Mouse (Mus musculus): ENCODE results near the gene Stoml3. TPM values are rescaled to one million over a fixed set of nuclear protein-coding genes. Genes with fewer than 3 reads are reported as not detected.

Stoml3 gene
- total and polyA plus RNA-seq, 2 experiments from 2014 or later, result not detected

DNA sequence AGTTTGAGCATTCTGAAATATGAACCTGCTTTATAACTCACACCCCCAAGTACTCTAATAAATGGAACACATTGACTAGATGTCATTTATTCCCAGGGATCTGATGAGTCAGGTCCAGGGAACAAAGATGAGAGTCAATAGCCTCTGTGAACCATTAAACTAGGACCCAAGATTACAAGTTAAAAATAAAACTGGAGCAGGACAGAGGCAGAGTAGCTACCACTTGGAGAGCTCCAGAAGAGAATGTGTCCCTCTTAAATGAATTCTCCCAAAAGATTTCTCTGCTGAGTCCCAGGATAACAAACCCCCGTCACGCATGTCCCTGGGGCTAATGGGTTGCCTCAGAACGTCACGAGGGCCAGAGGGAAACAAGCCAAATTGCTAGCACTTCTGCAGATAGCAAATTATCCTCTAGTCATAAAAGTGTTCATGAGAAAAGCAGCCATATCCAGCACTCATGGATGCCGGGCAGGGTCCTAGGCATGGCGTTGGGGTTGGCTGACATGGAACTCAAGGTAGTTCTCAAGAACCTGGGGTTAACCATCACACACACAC lies 10.0 kb downstream of the Stoml3 start:
- no peaks in the 10 kb centered on the region for H3K9me3 ChIP-seq (ENCODE audit: low read length)
- no peak overlapping the region for H3K27ac ChIP-seq
- ATAC-seq (no peak), DNase-seq (ENCODE audit: low spot score) (no peak)
- no peaks in the 10 kb centered on the region for H3K4me1 ChIP-seq (ENCODE audit: insufficient read depth, low read length)
- no peak for TF ChIP-seq CTCF (IDR thresholded peaks at IDR 0.05; ENCODE audit: low read depth)
- no peak overlapping the region for H3K4me3 ChIP-seq (ENCODE audit: low read length)
- WGBS, result 76% methylated on average over 6 of the region's 6 CpGs
- H3K27me3 ChIP-seq (ENCODE audit: insufficient read depth, low read length), result no peaks in the 10 kb centered on the region
- H3K36me3 ChIP-seq (ENCODE audit: insufficient read depth, low read length), result no peaks in the 10 kb centered on the region
- no peak overlapping the region for H3K9ac ChIP-seq (replicated peaks; ENCODE audit: low read length)
- no peak overlapping the region for H3K4me2 ChIP-seq (ENCODE audit: low read depth, low read length)

DNA sequence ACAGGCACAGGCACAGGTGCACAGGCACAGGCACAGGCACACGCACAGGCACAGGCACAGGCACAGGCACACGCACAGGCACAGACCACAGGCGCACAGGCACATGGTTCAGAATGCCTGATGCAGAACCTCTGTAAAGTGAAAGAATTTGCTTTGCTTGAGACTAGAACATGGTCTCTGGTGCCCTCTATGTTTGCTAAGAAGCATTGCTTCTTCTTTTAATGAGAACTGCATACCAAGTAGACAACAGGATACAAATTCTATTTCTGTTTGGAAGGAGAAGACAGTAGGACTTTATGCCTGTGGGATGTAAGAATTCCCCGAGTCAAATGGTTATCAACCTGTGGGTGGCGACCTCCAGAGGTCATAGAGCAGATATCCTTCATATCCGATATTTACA lies 14.0 kb downstream of the Stoml3 start:
- DNase-seq (ENCODE audit: low spot score) (peak; percentile 62), ATAC-seq (peak; percentile 74)
- WGBS, result 53% methylated on average over 6 of the region's 6 CpGs
- Histone ChIP-seq H3K4me1 (ENCODE audit: insufficient read depth, low read length) (no peaks in the 10 kb centered on the region), H3K9ac (replicated peaks; ENCODE audit: low read length) (no peak overlapping the region), H3K9me3 (ENCODE audit: low read length) (no peaks in the 10 kb centered on the region), H3K27me3 (ENCODE audit: insufficient read depth, low read length) (no peaks in the 10 kb centered on the region), H3K4me2 (ENCODE audit: low read depth, low read length) (no peak overlapping the region), H3K27ac (no peak overlapping the region), H3K4me3 (ENCODE audit: low read length) (no peak overlapping the region), H3K36me3 (ENCODE audit: insufficient read depth, low read length) (no peaks in the 10 kb centered on the region)
- peak; percentile 82 for TF ChIP-seq CTCF (IDR thresholded peaks at IDR 0.05; ENCODE audit: low read depth)

DNA sequence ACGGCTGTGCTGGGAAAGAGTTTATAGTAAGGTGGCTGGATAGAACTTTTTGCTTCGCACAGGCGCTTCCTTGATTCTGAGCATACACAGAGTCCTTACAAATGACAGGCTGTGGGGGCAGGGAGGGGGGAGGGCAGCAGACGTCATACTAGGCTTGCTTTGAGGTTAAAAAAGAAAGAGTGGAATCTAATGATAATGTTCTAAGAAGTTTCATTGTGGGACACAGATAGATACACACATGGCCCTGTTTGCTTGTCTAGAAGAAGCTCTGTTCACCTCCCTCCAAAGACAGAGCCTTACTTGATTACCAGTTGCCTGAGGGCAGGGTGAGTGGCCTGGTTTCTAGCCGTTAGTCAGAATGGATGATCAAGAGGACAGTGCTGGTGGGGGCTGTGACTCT lies 24.6 kb downstream of the Stoml3 start:
- no peak for DNase-seq (ENCODE audit: low spot score)
- Histone ChIP-seq H3K9me3 (ENCODE audit: low read length) (no peaks in the 10 kb centered on the region), H3K4me1 (ENCODE audit: insufficient read depth, low read length) (no peaks in the 10 kb centered on the region), H3K36me3 (ENCODE audit: insufficient read depth, low read length) (no peaks in the 10 kb centered on the region), H3K9ac (replicated peaks; ENCODE audit: low read length) (no peak overlapping the region), H3K27ac (no peak overlapping the region), H3K27me3 (ENCODE audit: insufficient read depth, low read length) (no peaks in the 10 kb centered on the region), H3K4me3 (ENCODE audit: low read length) (no peak overlapping the region), H3K4me2 (ENCODE audit: low read depth, low read length) (no peak overlapping the region)
- 75% methylated on average over 5 of the region's 5 CpGs for WGBS
- TF ChIP-seq CTCF (IDR thresholded peaks at IDR 0.05; ENCODE audit: low read depth), result no peak
- ATAC-seq, result no peak

DNA sequence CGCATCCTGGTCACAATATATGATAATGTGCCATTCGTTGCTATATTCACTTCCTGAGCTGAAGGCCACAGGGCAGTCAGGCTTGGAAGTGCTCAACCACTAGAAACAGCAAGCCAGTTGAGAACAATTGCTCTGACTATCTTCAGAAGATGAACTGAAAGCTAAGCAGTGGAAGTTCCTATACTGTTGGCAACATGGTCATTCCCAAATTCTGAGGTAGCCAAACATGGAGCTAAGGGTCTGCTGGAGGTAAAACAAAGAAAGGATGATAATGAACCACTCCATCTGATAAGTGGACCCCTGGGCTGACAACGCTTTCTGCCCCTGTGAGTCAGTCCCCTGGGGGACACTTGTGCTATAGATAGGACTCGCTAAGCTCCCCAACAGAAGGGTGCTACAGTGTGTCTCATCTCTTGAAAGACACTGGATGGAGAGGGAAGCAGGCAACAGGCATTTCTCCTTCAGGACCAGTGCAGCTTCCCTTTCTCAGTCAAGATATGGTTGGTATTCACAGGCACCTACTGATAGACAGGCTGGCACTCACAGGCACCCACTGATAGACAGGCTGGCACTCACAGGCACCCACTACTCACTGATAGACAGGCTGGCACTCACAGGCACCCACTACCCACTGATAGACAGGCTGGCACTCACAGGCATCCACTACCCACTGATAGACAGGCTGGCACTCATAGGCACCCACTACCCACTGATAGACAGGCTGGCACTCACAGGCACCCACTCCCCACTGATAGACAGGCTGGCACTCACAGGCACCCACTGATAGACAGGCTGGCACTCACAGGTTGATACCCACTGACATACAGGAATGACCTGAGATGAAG lies 26.0 kb downstream of the Stoml3 start:
- Histone ChIP-seq H3K4me1 (ENCODE audit: insufficient read depth, low read length) (no peaks in the 10 kb centered on the region), H3K36me3 (ENCODE audit: insufficient read depth, low read length) (no peaks in the 10 kb centered on the region), H3K27me3 (ENCODE audit: insufficient read depth, low read length) (no peaks in the 10 kb centered on the region), H3K4me3 (ENCODE audit: low read length) (no peak overlapping the region), H3K27ac (no peak overlapping the region), H3K4me2 (ENCODE audit: low read depth, low read length) (no peak overlapping the region), H3K9me3 (ENCODE audit: low read length) (no peaks in the 10 kb centered on the region), H3K9ac (replicated peaks; ENCODE audit: low read length) (no peak overlapping the region)
- no peak for TF ChIP-seq CTCF (IDR thresholded peaks at IDR 0.05; ENCODE audit: low read depth)
- ATAC-seq (no peak), DNase-seq (ENCODE audit: low spot score) (no peak)
- WGBS, result 68% methylated on average over 4 of the region's 4 CpGs

DNA sequence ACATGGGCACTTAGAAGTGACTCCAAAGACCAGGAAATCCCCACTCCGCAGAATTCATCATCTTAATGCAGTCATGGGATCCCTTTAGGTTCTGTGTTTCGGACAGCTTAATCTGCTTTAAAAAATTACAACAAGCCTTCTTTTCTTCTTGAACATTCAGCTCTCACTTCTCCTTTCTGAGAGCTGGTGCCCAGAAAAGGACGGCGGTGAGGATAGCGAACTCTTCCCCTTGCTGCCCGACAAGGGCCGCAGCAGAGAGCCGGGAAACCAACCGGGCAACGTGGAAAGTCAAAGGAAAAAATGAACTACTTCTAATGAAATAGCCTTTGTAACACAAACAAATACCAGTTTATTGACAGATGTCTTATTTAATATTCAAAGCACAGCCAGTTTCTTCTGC lies 34.3 kb downstream of the Stoml3 start:
- H3K4me1 ChIP-seq (ENCODE audit: insufficient read depth, low read length), result no peaks in the 10 kb centered on the region
- no peak overlapping the region for H3K9ac ChIP-seq (replicated peaks; ENCODE audit: low read length)
- peak overlapping the region; percentile 55; the same call in 1 of the 2 replicates for H3K27ac ChIP-seq
- 59% methylated on average over 10 of the region's 10 CpGs for WGBS
- H3K4me3 ChIP-seq (ENCODE audit: low read length), result no peak overlapping the region
- ATAC-seq (peak; percentile 52; the same call in 1 of the 2 replicates), DNase-seq (ENCODE audit: low spot score) (peak; percentile 5)
- no peak for TF ChIP-seq CTCF (IDR thresholded peaks at IDR 0.05; ENCODE audit: low read depth)
- no peak overlapping the region for H3K4me2 ChIP-seq (ENCODE audit: low read depth, low read length)
- no peaks in the 10 kb centered on the region for H3K9me3 ChIP-seq (ENCODE audit: low read length)
- H3K27me3 ChIP-seq (ENCODE audit: insufficient read depth, low read length), result no peaks in the 10 kb centered on the region
- no peaks in the 10 kb centered on the region for H3K36me3 ChIP-seq (ENCODE audit: insufficient read depth, low read length)

DNA sequence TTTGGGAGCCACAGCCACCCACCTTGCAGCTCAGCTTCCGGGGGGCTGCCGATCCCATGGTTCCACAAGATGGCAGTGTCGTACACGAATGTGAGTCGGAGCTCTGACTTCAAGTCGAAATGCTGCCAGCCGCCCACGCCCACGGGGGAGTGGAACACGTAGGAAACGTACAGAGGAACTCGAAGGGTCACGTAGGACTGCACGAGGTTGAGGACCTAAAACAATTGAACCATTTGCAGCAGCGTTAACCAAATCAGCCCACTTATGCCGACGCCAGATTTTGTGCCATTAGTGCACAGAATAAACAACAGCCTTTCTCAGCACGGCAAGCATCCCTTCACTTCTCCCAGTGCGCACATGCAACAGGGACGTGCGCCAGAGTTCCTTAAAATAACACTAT lies 37.3 kb downstream of the Stoml3 start:
- ATAC-seq (peak; percentile 83), DNase-seq (ENCODE audit: low spot score) (peak; percentile 95)
- no peaks in the 10 kb centered on the region for H3K9me3 ChIP-seq (ENCODE audit: low read length)
- H3K9ac ChIP-seq (replicated peaks; ENCODE audit: low read length), result no peak overlapping the region
- no peaks in the 10 kb centered on the region for H3K4me1 ChIP-seq (ENCODE audit: insufficient read depth, low read length)
- peak overlapping the region; percentile 30 for H3K4me3 ChIP-seq (ENCODE audit: low read length)
- no peak overlapping the region for H3K27ac ChIP-seq
- 8% methylated on average over 21 of the region's 21 CpGs for WGBS
- no peaks in the 10 kb centered on the region for H3K36me3 ChIP-seq (ENCODE audit: insufficient read depth, low read length)
- H3K27me3 ChIP-seq (ENCODE audit: insufficient read depth, low read length), result no peaks in the 10 kb centered on the region
- H3K4me2 ChIP-seq (ENCODE audit: low read depth, low read length), result peak overlapping the region; percentile 63
- peak; percentile 91 for TF ChIP-seq CTCF (IDR thresholded peaks at IDR 0.05; ENCODE audit: low read depth)

DNA sequence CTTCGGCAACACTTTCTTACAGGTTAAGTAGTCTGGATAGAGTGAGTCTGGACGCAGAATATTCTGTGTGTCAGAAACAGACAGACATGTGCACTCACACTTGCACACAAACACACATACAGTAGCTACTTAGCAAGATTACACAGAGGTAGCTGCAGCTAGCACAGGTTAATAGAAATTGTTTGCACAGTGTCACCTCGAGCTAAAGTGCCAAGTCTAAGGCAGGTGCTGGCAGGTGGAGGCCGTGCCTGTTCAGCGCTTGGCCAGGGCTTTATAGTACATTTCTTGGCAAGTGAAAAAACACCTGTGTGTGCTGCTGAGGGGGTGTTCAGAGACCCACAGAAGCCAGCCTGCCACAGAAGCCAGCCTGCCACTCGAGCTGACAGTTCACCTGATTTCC lies 41.9 kb downstream of the Stoml3 start:
- Histone ChIP-seq H3K36me3 (ENCODE audit: insufficient read depth, low read length) (no peaks in the 10 kb centered on the region), H3K9me3 (ENCODE audit: low read length) (no peaks in the 10 kb centered on the region), H3K4me2 (ENCODE audit: low read depth, low read length) (no peak overlapping the region), H3K9ac (replicated peaks; ENCODE audit: low read length) (no peak overlapping the region), H3K27me3 (ENCODE audit: insufficient read depth, low read length) (no peaks in the 10 kb centered on the region), H3K4me1 (ENCODE audit: insufficient read depth, low read length) (no peaks in the 10 kb centered on the region), H3K27ac (no peak overlapping the region), H3K4me3 (ENCODE audit: low read length) (no peak overlapping the region)
- TF ChIP-seq CTCF (IDR thresholded peaks at IDR 0.05; ENCODE audit: low read depth), result no peak
- 85% methylated on average over 6 of the region's 6 CpGs for WGBS
- no peak for ATAC-seq
- no peak for DNase-seq (ENCODE audit: low spot score)

Data from hindbrain, postnatal 0 days (tissue).